Mouse (Mus musculus): ENCODE results near the gene Ppp1r16b. TPM values are rescaled to one million over a fixed set of nuclear protein-coding genes. Genes with fewer than 3 reads are reported as not detected.

Gene Ppp1r16b
- polyA plus RNA-seq, 1 experiment from 2014 or later, result 4.0 TPM

- no peak overlapping the region for H3K9ac ChIP-seq (ENCODE audit: low read length)
- H3K4me1 ChIP-seq (ENCODE audit: control insufficient read depth, insufficient read depth, low read length), result no peaks in the 10 kb centered on the region
- no peaks in the 10 kb centered on the region; the same call in 1 of the 2 replicates for H3K36me3 ChIP-seq (ENCODE audit: control insufficient read depth, insufficient read depth, low read length)
- DNase-seq (ENCODE audit: low spot score), result no peak
- H3K4me3 ChIP-seq (ENCODE audit: low read depth, low read length), result no peak overlapping the region
- no peak overlapping the region for H3K4me2 ChIP-seq (ENCODE audit: low read depth)
- H3K27me3 ChIP-seq (ENCODE audit: control insufficient read depth, insufficient read depth, low read length), result no peaks in the 10 kb centered on the region
- H3K27ac ChIP-seq (ENCODE audit: low read depth, low read length), result no peak overlapping the region
- 0 out of 2 replicates have a peak, but pooled peaks cover 3% of the 10 kb centered on the region for H3K9me3 ChIP-seq (ENCODE audit: control insufficient read depth, low read length)
- no peak for ATAC-seq (ENCODE audit: insufficient read depth, low FRiP score, low TSS enrichment)
- 92% methylated on average over 11 of the region's 11 CpGs for WGBS
These were observed 78.4 kb downstream of the Ppp1r16b start for GRCm38 (mm10) chr2:158743518-158744141.

- H3K4me3 ChIP-seq (ENCODE audit: low read depth, low read length), result no peak overlapping the region
- DNase-seq (ENCODE audit: low spot score), result peak; percentile 69
- H3K9me3 ChIP-seq (ENCODE audit: control insufficient read depth, low read length), result 0 out of 2 replicates have a peak, but pooled peaks cover 3% of the 10 kb centered on the region
- no peaks in the 10 kb centered on the region; the same call in 1 of the 2 replicates for H3K36me3 ChIP-seq (ENCODE audit: control insufficient read depth, insufficient read depth, low read length)
- H3K9ac ChIP-seq (ENCODE audit: low read length), result no peak overlapping the region
- H3K27me3 ChIP-seq (ENCODE audit: control insufficient read depth, insufficient read depth, low read length), result no peaks in the 10 kb centered on the region
- WGBS, result 20% methylated on average over 2 of the region's 2 CpGs
- no peak overlapping the region for H3K27ac ChIP-seq (ENCODE audit: low read depth, low read length)
- H3K4me1 ChIP-seq (ENCODE audit: control insufficient read depth, insufficient read depth, low read length), result no peaks in the 10 kb centered on the region
- no peak for ATAC-seq (ENCODE audit: insufficient read depth, low FRiP score, low TSS enrichment)
- no peak overlapping the region for H3K4me2 ChIP-seq (ENCODE audit: low read depth)
These were observed 79.9 kb downstream of the Ppp1r16b start for GRCm38 (mm10) chr2:158745049-158745482.

- DNase-seq (ENCODE audit: low spot score) (no peak), ATAC-seq (ENCODE audit: insufficient read depth, low FRiP score, low TSS enrichment) (no peak)
- Histone ChIP-seq H3K4me2 (ENCODE audit: low read depth) (no peak overlapping the region), H3K4me1 (ENCODE audit: control insufficient read depth, insufficient read depth, low read length) (no peaks in the 10 kb centered on the region), H3K27me3 (ENCODE audit: control insufficient read depth, insufficient read depth, low read length) (no peaks in the 10 kb centered on the region), H3K27ac (ENCODE audit: low read depth, low read length) (no peak overlapping the region), H3K36me3 (ENCODE audit: control insufficient read depth, insufficient read depth, low read length) (no peaks in the 10 kb centered on the region; the same call in 1 of the 2 replicates), H3K9me3 (ENCODE audit: control insufficient read depth, low read length) (0 out of 2 replicates have a peak, but pooled peaks cover 3% of the 10 kb centered on the region), H3K4me3 (ENCODE audit: low read depth, low read length) (no peak overlapping the region), H3K9ac (ENCODE audit: low read length) (no peak overlapping the region)
- 61% methylated on average over 11 of the region's 11 CpGs for WGBS
These were observed 81.0 kb downstream of the Ppp1r16b start for GRCm38 (mm10) chr2:158746164-158746563.

GRCm38 (mm10) chr2:158749366-158749765, 84.2 kb downstream of the Ppp1r16b start:
- 92% methylated on average over 9 of the region's 9 CpGs for WGBS
- Histone ChIP-seq H3K36me3 (ENCODE audit: control insufficient read depth, insufficient read depth, low read length) (no peaks in the 10 kb centered on the region; the same call in 1 of the 2 replicates), H3K4me1 (ENCODE audit: control insufficient read depth, insufficient read depth, low read length) (no peaks in the 10 kb centered on the region), H3K9me3 (ENCODE audit: control insufficient read depth, low read length) (no peaks in the 10 kb centered on the region), H3K4me3 (ENCODE audit: low read depth, low read length) (no peak overlapping the region), H3K27ac (ENCODE audit: low read depth, low read length) (no peak overlapping the region), H3K27me3 (ENCODE audit: control insufficient read depth, insufficient read depth, low read length) (no peaks in the 10 kb centered on the region), H3K9ac (ENCODE audit: low read length) (no peak overlapping the region), H3K4me2 (ENCODE audit: low read depth) (no peak overlapping the region)
- no peak for ATAC-seq (ENCODE audit: insufficient read depth, low FRiP score, low TSS enrichment)
- no peak for DNase-seq (ENCODE audit: low spot score)

- H3K27me3 ChIP-seq (ENCODE audit: control insufficient read depth, insufficient read depth, low read length), result no peaks in the 10 kb centered on the region
- H3K4me3 ChIP-seq (ENCODE audit: low read depth, low read length), result no peak overlapping the region
- H3K9ac ChIP-seq (ENCODE audit: low read length), result no peak overlapping the region
- WGBS, result 78% methylated on average over 2 of the region's 2 CpGs
- no peak for ATAC-seq (ENCODE audit: insufficient read depth, low FRiP score, low TSS enrichment)
- no peak overlapping the region for H3K4me2 ChIP-seq (ENCODE audit: low read depth)
- no peak for DNase-seq (ENCODE audit: low spot score)
- no peaks in the 10 kb centered on the region for H3K9me3 ChIP-seq (ENCODE audit: control insufficient read depth, low read length)
- no peaks in the 10 kb centered on the region for H3K4me1 ChIP-seq (ENCODE audit: control insufficient read depth, insufficient read depth, low read length)
- no peak overlapping the region for H3K27ac ChIP-seq (ENCODE audit: low read depth, low read length)
- H3K36me3 ChIP-seq (ENCODE audit: control insufficient read depth, insufficient read depth, low read length), result no peaks in the 10 kb centered on the region
These were observed 95.0 kb downstream of the Ppp1r16b start for GRCm38 (mm10) chr2:158760231-158760630.

GRCm38 (mm10) chr2:158762339-158762738, 97.1 kb downstream of the Ppp1r16b start:
- no peaks in the 10 kb centered on the region for H3K9me3 ChIP-seq (ENCODE audit: control insufficient read depth, low read length)
- DNase-seq (ENCODE audit: low spot score) (no peak), ATAC-seq (ENCODE audit: insufficient read depth, low FRiP score, low TSS enrichment) (no peak)
- no peak overlapping the region for H3K4me2 ChIP-seq (ENCODE audit: low read depth)
- no peak overlapping the region for H3K9ac ChIP-seq (ENCODE audit: low read length)
- WGBS, result 90% methylated on average over 5 of the region's 5 CpGs
- H3K36me3 ChIP-seq (ENCODE audit: control insufficient read depth, insufficient read depth, low read length), result no peaks in the 10 kb centered on the region
- H3K27me3 ChIP-seq (ENCODE audit: control insufficient read depth, insufficient read depth, low read length), result no peaks in the 10 kb centered on the region
- peaks cover under 1% of the 10 kb centered on the region; the same call in 1 of the 2 replicates for H3K4me1 ChIP-seq (ENCODE audit: control insufficient read depth, insufficient read depth, low read length)
- H3K4me3 ChIP-seq (ENCODE audit: low read depth, low read length), result no peak overlapping the region
- no peak overlapping the region for H3K27ac ChIP-seq (ENCODE audit: low read depth, low read length)

- H3K9me3 ChIP-seq (ENCODE audit: control insufficient read depth, low read length), result no peaks in the 10 kb centered on the region
- no peaks in the 10 kb centered on the region; the same call in 1 of the 2 replicates for H3K36me3 ChIP-seq (ENCODE audit: control insufficient read depth, insufficient read depth, low read length)
- DNase-seq (ENCODE audit: low spot score) (peak; percentile 95), ATAC-seq (ENCODE audit: insufficient read depth, low FRiP score, low TSS enrichment) (peak; percentile 99)
- peak within 1 kb of the TSS; percentile 79 for H3K4me3 ChIP-seq (ENCODE audit: low read depth, low read length)
- H3K27ac ChIP-seq (ENCODE audit: low read depth, low read length), result peak within 1 kb of the TSS; percentile 63
- H3K4me2 ChIP-seq (ENCODE audit: low read depth), result peak within 1 kb of the TSS; percentile 88
- peak within 1 kb of the TSS; percentile 70 for H3K9ac ChIP-seq (ENCODE audit: low read length)
- H3K27me3 ChIP-seq (ENCODE audit: control insufficient read depth, insufficient read depth, low read length), result no peaks in the 10 kb centered on the region
- 0% methylated on average over 48 of the region's 48 CpGs for WGBS
- H3K4me1 ChIP-seq (ENCODE audit: control insufficient read depth, insufficient read depth, low read length), result peaks cover 32% of the 10 kb centered on the region
These were observed 102.6 kb downstream of the Ppp1r16b start, which contains the start of gene Fam83d for GRCm38 (mm10) chr2:158767742-158768339. Gene Fam83d (plus strand): TSS chr2:158768093.

- peak overlapping the region; percentile 70 for H3K9ac ChIP-seq (ENCODE audit: low read length)
- peak overlapping the region; percentile 63 for H3K27ac ChIP-seq (ENCODE audit: low read depth, low read length)
- ATAC-seq (ENCODE audit: insufficient read depth, low FRiP score, low TSS enrichment), result peak; percentile 28
- DNase-seq (ENCODE audit: low spot score), result peak; percentile 58
- under 1% methylated on average over 37 of the region's 37 CpGs for WGBS
- no peaks in the 10 kb centered on the region for H3K27me3 ChIP-seq (ENCODE audit: control insufficient read depth, insufficient read depth, low read length)
- H3K4me1 ChIP-seq (ENCODE audit: control insufficient read depth, insufficient read depth, low read length), result peaks cover 32% of the 10 kb centered on the region
- peak overlapping the region; percentile 88 for H3K4me2 ChIP-seq (ENCODE audit: low read depth)
- H3K4me3 ChIP-seq (ENCODE audit: low read depth, low read length), result peak overlapping the region; percentile 79
- H3K9me3 ChIP-seq (ENCODE audit: control insufficient read depth, low read length), result no peaks in the 10 kb centered on the region
- no peaks in the 10 kb centered on the region; the same call in 1 of the 2 replicates for H3K36me3 ChIP-seq (ENCODE audit: control insufficient read depth, insufficient read depth, low read length)
These were observed 103.2 kb downstream of the Ppp1r16b start for GRCm38 (mm10) chr2:158768350-158768749.

All from neural tube, embryonic 11.5 days (tissue).